Mouse (Mus musculus): ENCODE measurements around the gene Gm47985. TPM values are rescaled to one million over a fixed set of nuclear protein-coding genes. Genes with fewer than 3 reads are reported as not detected.

The Gm47985 gene
- polyA plus RNA-seq, 1 experiment from 2014 or later = 0.23 TPM

GRCm38 (mm10) chr1:151214862-151215261, 32.5 kb downstream of the Gm47985 start:
- DNase-seq (ENCODE audit: low spot score) = no peak

GRCm38 (mm10) chr1:151215985-151216384, 33.6 kb downstream of the Gm47985 start:
- no peaks in the 10 kb centered on the region for H3K27me3 ChIP-seq (ENCODE audit: low read depth, poor library complexity, severe bottlenecking)
- H3K9me3 ChIP-seq (replicated peaks) = no peaks in the 10 kb centered on the region
- H3K36me3 ChIP-seq = no peaks in the 10 kb centered on the region
- DNase-seq (ENCODE audit: low spot score) = no peak
- 84% methylated on average over 1 of the region's 1 CpGs for WGBS
- peaks cover 6% of the 10 kb centered on the region for H3K4me1 ChIP-seq
- no peak overlapping the region for H3K4me3 ChIP-seq
- no peak overlapping the region for H3K27ac ChIP-seq (replicated peaks)

More at GRCm38 (mm10) chr1:151214862-151215261, 32.5 kb downstream of the Gm47985 start:
- Histone ChIP-seq H3K36me3 (no peaks in the 10 kb centered on the region), H3K27me3 (ENCODE audit: low read depth, poor library complexity, severe bottlenecking) (no peaks in the 10 kb centered on the region), H3K4me1 (peaks cover 6% of the 10 kb centered on the region), H3K27ac (replicated peaks) (no peak overlapping the region), H3K9me3 (replicated peaks) (no peaks in the 10 kb centered on the region), H3K4me3 (no peak overlapping the region)
- 78% methylated on average over 2 of the region's 2 CpGs for WGBS

- Histone ChIP-seq H3K36me3 (no peaks in the 10 kb centered on the region), H3K27ac (replicated peaks) (no peak overlapping the region), H3K4me1 (peaks cover 6% of the 10 kb centered on the region), H3K4me3 (no peak overlapping the region), H3K27me3 (ENCODE audit: low read depth, poor library complexity, severe bottlenecking) (no peaks in the 10 kb centered on the region), H3K9me3 (replicated peaks) (no peaks in the 10 kb centered on the region)
- WGBS = 56% methylated on average over 3 of the region's 3 CpGs
- DNase-seq (ENCODE audit: low spot score) = no peak
Observed at GRCm38 (mm10) chr1:151216417-151216816, 34.1 kb downstream of the Gm47985 start.

GRCm38 (mm10) chr1:151219045-151219444, 36.7 kb downstream of the Gm47985 start:
- no peak for DNase-seq (ENCODE audit: low spot score)
- H3K4me1 ChIP-seq = peaks cover 6% of the 10 kb centered on the region
- H3K27me3 ChIP-seq (ENCODE audit: low read depth, poor library complexity, severe bottlenecking) = no peaks in the 10 kb centered on the region
- H3K4me3 ChIP-seq = no peak overlapping the region
- H3K27ac ChIP-seq (replicated peaks) = no peak overlapping the region
- H3K36me3 ChIP-seq = no peaks in the 10 kb centered on the region
- WGBS = 90% methylated on average over 5 of the region's 5 CpGs
- H3K9me3 ChIP-seq (replicated peaks) = no peaks in the 10 kb centered on the region

GRCm38 (mm10) chr1:151220098-151220497, 37.8 kb downstream of the Gm47985 start:
- 78% methylated on average over 7 of the region's 7 CpGs for WGBS
- Histone ChIP-seq H3K4me3 (no peak overlapping the region), H3K4me1 (peaks cover 6% of the 10 kb centered on the region), H3K27ac (replicated peaks) (no peak overlapping the region), H3K9me3 (replicated peaks) (no peaks in the 10 kb centered on the region), H3K36me3 (no peaks in the 10 kb centered on the region), H3K27me3 (ENCODE audit: low read depth, poor library complexity, severe bottlenecking) (no peaks in the 10 kb centered on the region)
- DNase-seq (ENCODE audit: low spot score) = no peak

- Histone ChIP-seq H3K27me3 (ENCODE audit: low read depth, poor library complexity, severe bottlenecking) (no peaks in the 10 kb centered on the region), H3K4me3 (no peak overlapping the region), H3K36me3 (no peaks in the 10 kb centered on the region), H3K9me3 (replicated peaks) (no peaks in the 10 kb centered on the region), H3K4me1 (no peaks in the 10 kb centered on the region), H3K27ac (replicated peaks) (no peak overlapping the region)
- WGBS = 84% methylated on average over 10 of the region's 10 CpGs
- no peak for DNase-seq (ENCODE audit: low spot score)
Observed at GRCm38 (mm10) chr1:151222561-151223267, 40.4 kb downstream of the Gm47985 start.

GRCm38 (mm10) chr1:151223377-151223776, 41.0 kb downstream of the Gm47985 start:
- Histone ChIP-seq H3K4me1 (no peaks in the 10 kb centered on the region), H3K4me3 (no peak overlapping the region), H3K27me3 (ENCODE audit: low read depth, poor library complexity, severe bottlenecking) (no peaks in the 10 kb centered on the region), H3K27ac (replicated peaks) (no peak overlapping the region), H3K9me3 (replicated peaks) (no peaks in the 10 kb centered on the region), H3K36me3 (no peaks in the 10 kb centered on the region)
- WGBS = 83% methylated on average over 1 of the region's 1 CpGs
- no peak for DNase-seq (ENCODE audit: low spot score)

- H3K4me3 ChIP-seq = no peak overlapping the region
- no peak for DNase-seq (ENCODE audit: low spot score)
- 95% methylated on average over 1 of the region's 1 CpGs for WGBS
- H3K27ac ChIP-seq (replicated peaks) = no peak overlapping the region
- no peaks in the 10 kb centered on the region for H3K9me3 ChIP-seq (replicated peaks)
- no peaks in the 10 kb centered on the region for H3K4me1 ChIP-seq
- no peaks in the 10 kb centered on the region for H3K36me3 ChIP-seq
- H3K27me3 ChIP-seq (ENCODE audit: low read depth, poor library complexity, severe bottlenecking) = no peaks in the 10 kb centered on the region
Observed at GRCm38 (mm10) chr1:151224536-151224935, 42.2 kb downstream of the Gm47985 start.

- H3K27me3 ChIP-seq (ENCODE audit: low read depth, poor library complexity, severe bottlenecking) = no peaks in the 10 kb centered on the region
- 87% methylated on average over 8 of the region's 8 CpGs for WGBS
- H3K4me1 ChIP-seq = no peaks in the 10 kb centered on the region
- no peaks in the 10 kb centered on the region for H3K9me3 ChIP-seq (replicated peaks)
- no peak for DNase-seq (ENCODE audit: low spot score)
- H3K36me3 ChIP-seq = no peaks in the 10 kb centered on the region
- H3K4me3 ChIP-seq = no peak overlapping the region
- no peak overlapping the region for H3K27ac ChIP-seq (replicated peaks)
Observed at GRCm38 (mm10) chr1:151227506-151227905, 45.2 kb downstream of the Gm47985 start.

GRCm38 (mm10) chr1:151228320-151228989, 46.1 kb downstream of the Gm47985 start:
- H3K4me1 ChIP-seq = no peaks in the 10 kb centered on the region
- H3K36me3 ChIP-seq = no peaks in the 10 kb centered on the region
- no peak for DNase-seq (ENCODE audit: low spot score)
- H3K27me3 ChIP-seq (ENCODE audit: low read depth, poor library complexity, severe bottlenecking) = no peaks in the 10 kb centered on the region
- 88% methylated on average over 1 of the region's 1 CpGs for WGBS
- H3K9me3 ChIP-seq (replicated peaks) = no peaks in the 10 kb centered on the region
- H3K4me3 ChIP-seq = no peak overlapping the region
- H3K27ac ChIP-seq (replicated peaks) = no peak overlapping the region

GRCm38 (mm10) chr1:151232346-151232745, 50.0 kb downstream of the Gm47985 start:
- no peak overlapping the region for H3K4me3 ChIP-seq
- no peak for DNase-seq (ENCODE audit: low spot score)
- peaks cover 22% of the 10 kb centered on the region for H3K4me1 ChIP-seq
- no peak overlapping the region for H3K27ac ChIP-seq (replicated peaks)
- 85% methylated on average over 3 of the region's 3 CpGs for WGBS
- no peaks in the 10 kb centered on the region for H3K9me3 ChIP-seq (replicated peaks)
- no peaks in the 10 kb centered on the region for H3K36me3 ChIP-seq
- H3K27me3 ChIP-seq (ENCODE audit: low read depth, poor library complexity, severe bottlenecking) = no peaks in the 10 kb centered on the region

- DNase-seq (ENCODE audit: low spot score) = no peak
- 90% methylated on average over 3 of the region's 3 CpGs for WGBS
- no peak overlapping the region for H3K27ac ChIP-seq (replicated peaks)
- no peaks in the 10 kb centered on the region for H3K36me3 ChIP-seq
- H3K27me3 ChIP-seq (ENCODE audit: low read depth, poor library complexity, severe bottlenecking) = no peaks in the 10 kb centered on the region
- H3K9me3 ChIP-seq (replicated peaks) = no peaks in the 10 kb centered on the region
- no peak overlapping the region for H3K4me3 ChIP-seq
- H3K4me1 ChIP-seq = peaks cover 22% of the 10 kb centered on the region
Observed at GRCm38 (mm10) chr1:151233756-151234155, 51.4 kb downstream of the Gm47985 start.
